Mouse (Mus musculus) embryonic facial prominence, embryonic 14.5 days (tissue): Measurements from ENCODE around the gene Cwc22. TPM values are rescaled to one million over a fixed set of nuclear protein-coding genes. Genes with fewer than 3 reads are reported as not detected.

Source experiments
- ATAC-seq: fragments of 200-750 bp; cut with Nextera tagmentation; 2 replicates; pipeline ENCODE4 v1.8.0; 2017; ENCODE audit warnings: low read depth, moderate number of reproducible peaks, moderate TSS enrichment
- DNase-seq: peaks from one replicate; pipeline ENCODE4 v3.0.0-alpha.2; 2015; ENCODE audit warnings: low spot score
- H3K27ac ChIP-seq: fragments of 300-500 bp; sonication (generic); replicated peaks from 2 replicates; pipeline ENCODE4 v1.5.1; 2014; ENCODE audit warnings: low read depth, mild to moderate bottlenecking, low read length, moderate library complexity
- H3K27me3 ChIP-seq: fragments of 300-500 bp; sonication (generic); replicated peaks from 2 replicates; pipeline ENCODE4 v1.6.1; 2014; ENCODE audit warnings: low read length; ENCODE audit not compliant: control insufficient read depth, insufficient read depth
- H3K36me3 ChIP-seq: fragments of 300-500 bp; sonication (generic); 2 replicates; pipeline ENCODE4 v1.6.1; 2014; ENCODE audit warnings: low read length, mixed read lengths; ENCODE audit not compliant: control insufficient read depth, insufficient read depth
- H3K4me1 ChIP-seq: fragments of 300-500 bp; sonication (generic); 2 replicates; pipeline ENCODE4 v1.6.1; 2014; ENCODE audit warnings: antibody characterized with exemption, low read length; ENCODE audit not compliant: control insufficient read depth, insufficient read depth
- H3K4me2 ChIP-seq: fragments of 300-500 bp; sonication (generic); 2 replicates; pipeline ENCODE4 v1.6.1; 2014; ENCODE audit warnings: low read depth, mild to moderate bottlenecking, low read length, moderate library complexity, mixed read lengths
- H3K4me3 ChIP-seq: fragments of 300-500 bp; sonication (generic); 2 replicates; pipeline ENCODE4 v1.5.1; 2014; ENCODE audit warnings: low read depth, mild to moderate bottlenecking, low read length
- H3K9ac ChIP-seq: fragments of 300-500 bp; sonication (generic); 2 replicates; pipeline ENCODE4 v1.6.1; 2014; ENCODE audit warnings: low read depth, mild to moderate bottlenecking, low read length, moderate library complexity, mixed read lengths
- H3K9me3 ChIP-seq: fragments of 300-500 bp; sonication (generic); 2 replicates; pipeline ENCODE4 v1.6.1; 2016; ENCODE audit warnings: low read length; ENCODE audit not compliant: control insufficient read depth
- WGBS: fragments of 180-500 bp; shearing (Covaris S2); extraction: QIAGEN DNeasy Blood & Tissue Kit; methylation state at CpG from one replicate; pipeline ENCODE4 v1.1.7; 2014; 5-methylcytosine and 5-hydroxymethylcytosine counted together
- polyA plus RNA-seq: library from polyadenylated mRNA; unstranded; fragments of >200 nt; fragmentation: Nextera tagmentation; extraction: Ambion mirVana; gene quantifications from 2 replicates; pipeline ENCODE4 v1.2.1, GENCODE M21; 2014

Gene Cwc22
- polyA plus RNA-seq, 1 experiment from 2014 or later: 26.6 TPM

DNA sequence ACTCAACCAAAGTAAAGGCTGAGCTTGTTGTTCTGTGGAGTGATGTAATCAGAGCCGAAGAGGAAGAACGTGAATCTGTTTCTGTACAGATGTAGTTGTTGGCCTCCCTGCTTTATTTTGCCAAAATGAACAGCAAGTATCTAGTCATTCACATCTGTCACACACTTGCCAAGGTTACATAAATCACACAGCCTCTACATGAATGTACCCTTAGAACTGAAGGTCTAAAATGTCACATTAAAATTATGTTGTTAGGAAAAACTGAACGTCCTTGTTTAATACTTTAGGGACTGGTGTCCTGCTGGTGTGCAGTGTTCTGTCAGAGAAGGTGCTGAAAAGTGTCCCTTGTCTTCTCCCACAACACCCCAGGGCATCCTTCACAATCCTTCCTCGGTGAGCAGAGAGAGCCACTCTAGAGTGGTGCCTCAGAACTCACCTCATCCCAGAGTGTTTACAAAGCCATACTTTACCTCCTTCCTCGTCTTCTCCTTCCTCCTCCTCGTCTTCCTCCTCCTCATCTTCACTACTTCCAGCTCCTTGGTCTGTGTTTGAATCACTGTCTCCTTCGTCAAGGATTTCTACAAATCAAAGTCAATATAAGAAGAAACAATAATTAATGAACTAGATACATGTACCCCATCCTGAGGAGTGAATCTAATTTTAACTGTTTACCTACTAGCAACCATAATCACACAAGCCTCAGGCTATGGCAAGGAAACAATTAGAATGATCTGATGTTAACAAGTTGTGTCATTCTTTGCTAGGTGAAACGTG, 29.4 kb downstream of the Cwc22 start:
- H3K27ac ChIP-seq: no peak overlapping the region
- no peak overlapping the region for H3K9ac ChIP-seq
- no peak overlapping the region for H3K4me3 ChIP-seq
- no peaks in the 10 kb centered on the region for H3K4me1 ChIP-seq
- peaks cover 79% of the 10 kb centered on the region for H3K36me3 ChIP-seq
- H3K4me2 ChIP-seq: no peak overlapping the region
- H3K9me3 ChIP-seq: no peaks in the 10 kb centered on the region
- DNase-seq (no peak), ATAC-seq (no peak)
- H3K27me3 ChIP-seq: no peaks in the 10 kb centered on the region
- 67% methylated on average over 8 of the region's 8 CpGs for WGBS

DNA sequence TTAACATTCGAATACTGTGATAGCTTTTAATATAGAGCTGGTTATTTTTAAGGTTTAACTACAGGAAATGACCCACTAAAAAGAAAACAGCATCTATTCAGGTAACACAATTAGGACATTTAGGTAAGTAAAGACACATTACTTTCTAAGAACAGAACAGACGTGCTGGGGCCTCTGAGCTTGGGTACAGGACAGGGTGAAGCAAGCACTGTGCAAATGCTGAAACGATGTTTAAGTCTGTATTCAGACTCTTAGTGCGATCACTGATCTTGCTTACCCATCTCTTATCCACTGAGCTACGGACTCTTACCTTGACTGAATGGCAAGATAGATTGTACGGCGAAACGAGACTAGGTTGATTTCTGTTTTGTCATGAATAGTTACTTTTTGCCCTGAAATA, 31.0 kb downstream of the Cwc22 start:
- Histone ChIP-seq H3K27ac (no peak overlapping the region), H3K4me1 (no peaks in the 10 kb centered on the region), H3K4me3 (no peak overlapping the region), H3K27me3 (no peaks in the 10 kb centered on the region), H3K36me3 (peaks cover 77% of the 10 kb centered on the region), H3K4me2 (no peak overlapping the region), H3K9me3 (no peaks in the 10 kb centered on the region), H3K9ac (no peak overlapping the region)
- ATAC-seq (no peak), DNase-seq (no peak)
- WGBS: 92% methylated on average over 8 of the region's 8 CpGs

DNA sequence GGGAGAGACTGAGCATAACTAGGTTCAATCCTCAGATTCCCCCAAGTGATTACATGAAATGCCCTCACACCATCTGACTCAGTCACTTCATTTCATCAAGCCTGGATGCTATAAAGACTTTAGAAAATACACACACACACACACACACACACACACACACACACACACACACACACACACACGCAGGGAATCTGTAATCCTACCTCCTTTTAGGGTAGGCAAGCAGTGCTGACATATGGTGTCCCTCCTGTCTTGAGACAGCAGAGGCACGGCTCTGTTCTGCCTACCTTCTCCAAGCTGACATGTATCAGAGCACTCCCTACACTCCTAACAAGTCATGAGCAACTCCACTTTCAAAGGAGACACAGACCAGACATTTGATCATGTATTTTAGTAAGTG, 32.5 kb downstream of the Cwc22 start:
- 55% methylated on average over 2 of the region's 2 CpGs for WGBS
- no peak for DNase-seq
- Histone ChIP-seq H3K4me1 (no peaks in the 10 kb centered on the region), H3K9ac (no peak overlapping the region), H3K27ac (no peak overlapping the region), H3K36me3 (peaks cover 67% of the 10 kb centered on the region), H3K4me2 (no peak overlapping the region), H3K4me3 (no peak overlapping the region), H3K9me3 (no peaks in the 10 kb centered on the region), H3K27me3 (no peaks in the 10 kb centered on the region)
- ATAC-seq: no peak

DNA sequence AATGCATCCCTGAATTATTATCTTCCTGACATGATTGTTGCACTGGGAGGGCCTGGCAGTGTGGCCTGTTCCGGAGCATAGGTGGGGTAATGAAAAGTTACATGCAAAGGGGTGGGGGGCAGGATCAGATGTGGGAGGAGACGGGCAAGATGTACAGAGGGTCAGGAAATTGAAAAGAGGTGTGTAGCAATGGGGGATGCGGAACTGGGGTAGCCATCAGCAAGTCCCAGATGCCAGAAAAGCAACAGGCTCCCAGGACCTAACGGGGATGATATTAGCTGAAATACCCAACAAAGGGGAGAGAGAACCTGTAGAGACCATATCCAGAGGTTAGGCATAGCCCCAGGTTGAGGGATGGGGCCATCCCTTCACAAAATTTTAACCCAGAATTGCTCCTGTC, 34.0 kb downstream of the Cwc22 start:
- ATAC-seq: no peak
- Histone ChIP-seq H3K27ac (no peak overlapping the region), H3K4me3 (no peak overlapping the region), H3K27me3 (no peaks in the 10 kb centered on the region), H3K36me3 (peaks cover 63% of the 10 kb centered on the region), H3K4me2 (no peak overlapping the region), H3K4me1 (no peaks in the 10 kb centered on the region), H3K9me3 (no peaks in the 10 kb centered on the region), H3K9ac (no peak overlapping the region)
- WGBS: 86% methylated on average over 4 of the region's 4 CpGs
- DNase-seq: no peak

DNA sequence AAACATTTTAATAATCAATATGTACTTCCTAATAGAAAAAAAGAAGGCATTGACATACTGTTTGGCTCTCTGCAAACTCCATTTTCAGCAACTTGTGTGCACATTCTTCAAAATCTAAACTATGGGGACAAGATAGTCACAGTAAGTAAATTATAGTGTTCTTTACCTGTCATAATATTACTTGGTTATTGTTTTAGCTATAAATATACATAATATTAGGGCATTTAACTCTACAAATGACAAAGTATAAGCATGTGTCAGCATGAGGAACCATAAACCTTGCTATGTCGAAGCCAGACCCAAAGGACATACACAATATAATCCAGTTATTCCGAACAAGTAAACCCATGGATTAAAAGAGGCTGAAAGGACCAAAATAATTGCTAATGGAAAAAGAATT, 34.7 kb downstream of the Cwc22 start:
- Histone ChIP-seq H3K36me3 (peaks cover 61% of the 10 kb centered on the region), H3K4me1 (no peaks in the 10 kb centered on the region), H3K4me3 (no peak overlapping the region), H3K9me3 (no peaks in the 10 kb centered on the region), H3K4me2 (no peak overlapping the region), H3K27me3 (no peaks in the 10 kb centered on the region), H3K9ac (no peak overlapping the region), H3K27ac (no peak overlapping the region)
- 89% methylated on average over 2 of the region's 2 CpGs for WGBS
- DNase-seq (no peak), ATAC-seq (no peak)

DNA sequence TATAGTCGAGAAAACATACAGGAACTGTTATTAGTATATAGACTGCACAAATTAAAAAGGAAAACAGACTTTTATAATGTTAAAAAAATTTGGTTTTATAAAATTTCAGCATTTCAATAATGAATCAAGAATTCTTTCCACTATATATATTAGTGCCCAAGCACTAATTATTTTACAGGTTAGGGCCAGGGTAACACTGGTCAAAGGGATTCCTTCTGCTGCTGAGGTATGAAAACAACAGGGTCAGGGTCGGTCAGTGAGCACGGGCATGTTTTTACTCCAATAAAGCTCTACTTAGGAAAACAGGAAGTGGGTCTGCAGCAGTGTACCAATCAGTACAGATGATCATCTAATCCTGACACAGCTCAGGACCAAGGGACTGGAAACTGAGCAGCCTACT, 36.0 kb downstream of the Cwc22 start:
- WGBS: 52% methylated on average over 3 of the region's 3 CpGs
- no peak for ATAC-seq

DNA sequence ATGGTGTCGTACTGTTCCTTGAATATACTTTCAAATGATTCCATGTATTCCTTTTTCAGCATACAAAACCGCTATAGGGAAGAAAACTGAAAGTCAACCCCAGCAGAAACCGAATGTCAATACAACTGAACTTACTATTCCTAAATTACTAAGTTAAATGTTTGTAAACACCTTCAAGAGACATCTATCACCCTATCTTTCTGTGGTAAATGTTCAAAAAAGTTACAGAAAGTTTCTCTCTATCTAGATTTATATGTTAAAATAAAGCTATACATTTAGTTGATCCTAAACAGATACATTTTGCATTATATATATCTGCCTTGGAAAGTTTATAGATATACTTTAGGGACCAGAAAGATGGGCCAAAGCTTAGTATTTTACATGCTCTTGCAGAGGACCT, 39.0 kb downstream of the Cwc22 start:
- no peak overlapping the region for H3K27ac ChIP-seq
- WGBS: 97% methylated on average over 3 of the region's 3 CpGs
- no peak for ATAC-seq

More for the DNA sequence above, 36.0 kb downstream of the Cwc22 start:
- Histone ChIP-seq H3K27ac (no peak overlapping the region), H3K9me3 (no peaks in the 10 kb centered on the region), H3K4me3 (no peak overlapping the region), H3K4me1 (no peaks in the 10 kb centered on the region), H3K4me2 (no peak overlapping the region), H3K27me3 (no peaks in the 10 kb centered on the region), H3K36me3 (peaks cover 59% of the 10 kb centered on the region), H3K9ac (no peak overlapping the region)
- DNase-seq: no peak

DNA sequence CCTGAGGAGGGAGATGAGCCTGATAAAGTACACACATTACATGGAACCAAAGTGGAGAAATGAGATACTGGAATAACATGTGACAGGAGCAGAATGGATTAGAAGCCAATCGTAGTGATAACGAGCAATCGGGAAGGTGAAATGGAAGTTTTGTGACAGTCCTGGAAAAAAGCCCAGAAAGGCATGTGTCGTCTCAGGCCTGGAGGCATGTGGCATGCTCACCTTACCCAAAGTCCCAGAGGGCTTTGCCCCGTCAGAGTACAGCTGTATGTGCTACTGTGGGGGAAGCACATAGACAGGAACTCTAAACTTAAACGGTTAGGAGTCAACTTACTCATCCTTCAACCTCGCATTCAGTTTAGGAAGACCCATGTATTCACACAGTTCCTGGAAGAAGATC, 41.2 kb downstream of the Cwc22 start:
- no peak overlapping the region for H3K4me3 ChIP-seq
- H3K4me2 ChIP-seq: no peak overlapping the region
- H3K36me3 ChIP-seq: peaks cover 64% of the 10 kb centered on the region
- no peaks in the 10 kb centered on the region for H3K4me1 ChIP-seq
- 84% methylated on average over 7 of the region's 7 CpGs for WGBS
- no peaks in the 10 kb centered on the region for H3K9me3 ChIP-seq
- no peak for DNase-seq
- no peak overlapping the region for H3K9ac ChIP-seq
- H3K27me3 ChIP-seq: no peaks in the 10 kb centered on the region
- H3K27ac ChIP-seq: no peak overlapping the region
- ATAC-seq: no peak

More for the DNA sequence above, 39.0 kb downstream of the Cwc22 start:
- DNase-seq: no peak
- Histone ChIP-seq H3K36me3 (peaks cover 63% of the 10 kb centered on the region), H3K4me3 (no peak overlapping the region), H3K9me3 (no peaks in the 10 kb centered on the region), H3K27me3 (no peaks in the 10 kb centered on the region), H3K9ac (no peak overlapping the region), H3K4me2 (no peak overlapping the region), H3K4me1 (no peaks in the 10 kb centered on the region)

DNA sequence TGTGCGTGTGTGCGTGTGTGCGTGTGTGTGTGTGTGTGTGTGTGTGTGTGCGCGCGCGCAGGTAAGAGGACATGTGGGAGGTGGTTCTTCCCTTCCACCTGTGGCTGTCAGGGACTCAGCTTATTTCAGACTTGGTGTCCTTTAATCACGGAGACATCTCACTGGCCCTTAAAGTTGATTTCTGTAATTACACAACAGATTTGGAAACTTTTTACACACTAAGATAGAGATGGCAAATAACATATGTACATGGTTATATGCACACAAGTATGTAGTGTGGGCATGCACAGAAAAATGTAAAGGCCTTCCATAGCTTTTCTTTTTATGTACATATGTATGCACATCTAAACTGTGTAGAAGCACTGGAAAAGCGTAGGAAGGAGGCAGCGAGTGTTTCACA, 41.7 kb downstream of the Cwc22 start:
- DNase-seq (no peak), ATAC-seq (no peak)
- WGBS: 97% methylated on average over 10 of the region's 10 CpGs
- H3K4me1 ChIP-seq: no peaks in the 10 kb centered on the region
- H3K27ac ChIP-seq: no peak overlapping the region
- H3K9ac ChIP-seq: no peak overlapping the region
- H3K27me3 ChIP-seq: no peaks in the 10 kb centered on the region
- H3K4me3 ChIP-seq: no peak overlapping the region
- no peak overlapping the region for H3K4me2 ChIP-seq
- peaks cover 69% of the 10 kb centered on the region for H3K36me3 ChIP-seq
- no peaks in the 10 kb centered on the region for H3K9me3 ChIP-seq
